Mouse (Mus musculus): ENCODE results near the gene Adh5. TPM values are rescaled to one million over a fixed set of nuclear protein-coding genes. Genes with fewer than 3 reads are reported as not detected.

Gene Adh5
- polyA plus RNA-seq, 1 experiment from 2014 or later: 277 TPM

GRCm38 (mm10) chr3:138494565-138494964, 51.7 kb downstream of the Adh5 start:
- no peak overlapping the region for H3K27ac ChIP-seq
- 29% methylated on average over 1 of the region's 1 CpGs for WGBS
- no peaks in the 10 kb centered on the region for H3K27me3 ChIP-seq
- no peaks in the 10 kb centered on the region for H3K36me3 ChIP-seq (ENCODE audit: poor library complexity, severe bottlenecking)
- no peaks in the 10 kb centered on the region for H3K4me1 ChIP-seq
- no peak overlapping the region for H3K4me3 ChIP-seq
- ATAC-seq: no peak
- no peaks in the 10 kb centered on the region for H3K9me3 ChIP-seq (replicated peaks)
- H3K4me2 ChIP-seq: no peak overlapping the region
- H3K9ac ChIP-seq: no peak overlapping the region

GRCm38 (mm10) chr3:138495166-138496145, 52.6 kb downstream of the Adh5 start:
- H3K4me3 ChIP-seq: no peak overlapping the region
- no peaks in the 10 kb centered on the region for H3K36me3 ChIP-seq (ENCODE audit: poor library complexity, severe bottlenecking)
- no peak for ATAC-seq
- H3K4me1 ChIP-seq: 0 out of 2 replicates have a peak, but pooled peaks cover 5% of the 10 kb centered on the region
- H3K4me2 ChIP-seq: no peak overlapping the region
- WGBS: 88% methylated on average over 11 of the region's 11 CpGs
- no peaks in the 10 kb centered on the region for H3K9me3 ChIP-seq (replicated peaks)
- H3K27me3 ChIP-seq: no peaks in the 10 kb centered on the region
- H3K9ac ChIP-seq: no peak overlapping the region
- no peak overlapping the region for H3K27ac ChIP-seq

- ATAC-seq: no peak
- H3K4me3 ChIP-seq: no peak overlapping the region
- H3K4me1 ChIP-seq: 0 out of 2 replicates have a peak, but pooled peaks cover 5% of the 10 kb centered on the region
- no peaks in the 10 kb centered on the region for H3K9me3 ChIP-seq (replicated peaks)
- 78% methylated on average over 4 of the region's 4 CpGs for WGBS
- no peak overlapping the region for H3K4me2 ChIP-seq
- H3K27ac ChIP-seq: no peak overlapping the region
- no peak overlapping the region for H3K9ac ChIP-seq
- no peaks in the 10 kb centered on the region for H3K27me3 ChIP-seq
- no peaks in the 10 kb centered on the region for H3K36me3 ChIP-seq (ENCODE audit: poor library complexity, severe bottlenecking)
These were observed 55.8 kb downstream of the Adh5 start for GRCm38 (mm10) chr3:138498731-138499130.

- no peak for ATAC-seq
- no peak overlapping the region for H3K27ac ChIP-seq
- H3K4me3 ChIP-seq: no peak overlapping the region
- H3K9ac ChIP-seq: no peak overlapping the region
- no peaks in the 10 kb centered on the region for H3K9me3 ChIP-seq (replicated peaks)
- no peaks in the 10 kb centered on the region for H3K36me3 ChIP-seq (ENCODE audit: poor library complexity, severe bottlenecking)
- 0 out of 2 replicates have a peak, but pooled peaks cover 5% of the 10 kb centered on the region for H3K4me1 ChIP-seq
- 41% methylated on average over 15 of the region's 15 CpGs for WGBS
- H3K4me2 ChIP-seq: no peak overlapping the region
- H3K27me3 ChIP-seq: no peaks in the 10 kb centered on the region
These were observed 57.2 kb downstream of the Adh5 start for GRCm38 (mm10) chr3:138499854-138500740.

GRCm38 (mm10) chr3:138503754-138504153, 60.9 kb downstream of the Adh5 start:
- ATAC-seq: no peak
- no peak overlapping the region for H3K9ac ChIP-seq
- no peak overlapping the region for H3K27ac ChIP-seq
- H3K4me1 ChIP-seq: 0 out of 2 replicates have a peak, but pooled peaks cover 5% of the 10 kb centered on the region
- WGBS: 90% methylated on average over 11 of the region's 11 CpGs
- no peaks in the 10 kb centered on the region for H3K27me3 ChIP-seq
- no peaks in the 10 kb centered on the region for H3K36me3 ChIP-seq (ENCODE audit: poor library complexity, severe bottlenecking)
- no peaks in the 10 kb centered on the region for H3K9me3 ChIP-seq (replicated peaks)
- H3K4me3 ChIP-seq: no peak overlapping the region
- no peak overlapping the region for H3K4me2 ChIP-seq

Other genes starting within 250 kb of the Adh5 start
- not detected in 2 replicates for gene 4930579F01Rik, start 249.3 kb upstream of the Adh5 start, polyA plus RNA-seq (2015; fragmentation: Nextera tagmentation; extraction: Ambion mirVana)
- 0.29 TPM in 1 of 2 replicates, not detected in the other for gene Adh7, start 225.3 kb upstream of the Adh5 start, polyA plus RNA-seq (2015; fragmentation: Nextera tagmentation; extraction: Ambion mirVana)
- gene Adh1, start 182.1 kb upstream of the Adh5 start, polyA plus RNA-seq (2015; fragmentation: Nextera tagmentation; extraction: Ambion mirVana): 0.16 and 0.46 TPM in 2 replicates
- not detected in 2 replicates for gene Adh6a, start 129.8 kb upstream of the Adh5 start, polyA plus RNA-seq (2015; fragmentation: Nextera tagmentation; extraction: Ambion mirVana)
- gene Adh6b, start 101.3 kb upstream of the Adh5 start, polyA plus RNA-seq (2015; fragmentation: Nextera tagmentation; extraction: Ambion mirVana): 0.22 and 0.30 TPM in 2 replicates
- not detected in 2 replicates for gene Adh4, start 27.6 kb upstream of the Adh5 start, polyA plus RNA-seq (2015; fragmentation: Nextera tagmentation; extraction: Ambion mirVana)
- gene Metap1, start 46.4 kb downstream of the Adh5 start, polyA plus RNA-seq (2015; fragmentation: Nextera tagmentation; extraction: Ambion mirVana): 40.6 and 46.4 TPM in 2 replicates
- gene Eif4e, start 83.1 kb downstream of the Adh5 start, polyA plus RNA-seq (2015; fragmentation: Nextera tagmentation; extraction: Ambion mirVana): 378 and 412 TPM in 2 replicates